Mouse (Mus musculus): Measurements from ENCODE around the gene 1810062G17Rik.

DNA sequence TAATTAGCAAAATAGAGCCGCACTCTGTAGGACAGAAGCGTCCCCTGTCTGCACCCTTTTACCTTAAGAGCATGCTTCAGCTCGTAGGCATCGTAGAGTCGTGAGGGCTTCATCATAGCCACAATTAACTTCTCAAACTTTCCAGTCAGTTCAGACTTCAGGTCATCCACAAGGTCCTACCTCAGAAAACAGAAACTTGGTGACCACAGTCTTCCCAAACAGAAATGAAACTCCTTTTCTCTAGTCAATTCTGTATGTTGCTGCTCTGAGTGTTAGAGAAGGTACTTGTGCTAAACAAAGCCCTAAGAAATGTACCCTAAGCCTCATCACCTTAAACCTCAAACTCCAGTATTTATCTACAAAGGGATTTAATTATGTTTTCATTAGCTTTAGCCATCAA lies 13.9 kb upstream of the 1810062G17Rik start:
- TF ChIP-seq CTCF (IDR thresholded peaks at IDR 0.05; ENCODE audit: low read depth, low read length), result no peak
- TF ChIP-seq POLR2A (IDR thresholded peaks at IDR 0.05; ENCODE audit: insufficient read depth, low read length), result no peak
- no peak for TF ChIP-seq EP300 (IDR thresholded peaks at IDR 0.05; ENCODE audit: insufficient read depth, low read depth, low read length)

Data from ES-Bruce4 (cell line).